Mouse (Mus musculus) cerebellum, adult 9-11 months (tissue): Measurements from ENCODE around the gene Nek6.

ENCODE experiments used
- DNase-seq: peaks from one replicate; pipeline ENCODE4 v3.0.0; 2022

Nek6 gene

GRCm38 (mm10) chr2:38510120-38510519 lies 1.3 kb upstream of the Nek6 start:
- DNase-seq: peak; percentile 73

GRCm38 (mm10) chr2:38512308-38513182 lies 1.1 kb downstream of the Nek6 start:
- DNase-seq: no peak

- no peak for DNase-seq
These were observed 1.7 kb downstream of the Nek6 start for GRCm38 (mm10) chr2:38513183-38513529.

GRCm38 (mm10) chr2:38514411-38514810 lies 3.0 kb downstream of the Nek6 start:
- DNase-seq: no peak

GRCm38 (mm10) chr2:38515446-38515845 lies 4.0 kb downstream of the Nek6 start:
- DNase-seq: no peak

GRCm38 (mm10) chr2:38516471-38516870 lies 5.0 kb downstream of the Nek6 start:
- DNase-seq: no peak

GRCm38 (mm10) chr2:38517045-38517444 lies 5.6 kb downstream of the Nek6 start:
- no peak for DNase-seq

- DNase-seq: no peak
These were observed 7.3 kb downstream of the Nek6 start for GRCm38 (mm10) chr2:38518719-38519118.

GRCm38 (mm10) chr2:38519934-38520333 lies 8.5 kb downstream of the Nek6 start:
- no peak for DNase-seq

- no peak for DNase-seq
These were observed 10.2 kb downstream of the Nek6 start for GRCm38 (mm10) chr2:38521618-38522017.

- DNase-seq: no peak
These were observed 10.9 kb downstream of the Nek6 start for GRCm38 (mm10) chr2:38522354-38522753.

GRCm38 (mm10) chr2:38523781-38524445 lies 12.5 kb downstream of the Nek6 start:
- DNase-seq: no peak

- DNase-seq: no peak
These were observed 13.6 kb downstream of the Nek6 start for GRCm38 (mm10) chr2:38525034-38525433.

- DNase-seq: no peak
These were observed 18.2 kb downstream of the Nek6 start for GRCm38 (mm10) chr2:38529582-38530152.

GRCm38 (mm10) chr2:38530955-38531381 lies 19.5 kb downstream of the Nek6 start:
- no peak for DNase-seq

GRCm38 (mm10) chr2:38533322-38533721 lies 21.9 kb downstream of the Nek6 start:
- DNase-seq: no peak

- no peak for DNase-seq
These were observed 22.3 kb downstream of the Nek6 start for GRCm38 (mm10) chr2:38533767-38534166.

GRCm38 (mm10) chr2:38534241-38534940 lies 22.9 kb downstream of the Nek6 start:
- DNase-seq: no peak

GRCm38 (mm10) chr2:38535051-38535450 lies 23.6 kb downstream of the Nek6 start:
- DNase-seq: no peak

GRCm38 (mm10) chr2:38535521-38536220 lies 24.2 kb downstream of the Nek6 start:
- DNase-seq: no peak

- peak; percentile 86 for DNase-seq
These were observed 24.9 kb downstream of the Nek6 start for GRCm38 (mm10) chr2:38536331-38536731.

- DNase-seq: peak; percentile 98
These were observed 28.2 kb downstream of the Nek6 start for GRCm38 (mm10) chr2:38539677-38540076.

GRCm38 (mm10) chr2:38540666-38541065 lies 29.2 kb downstream of the Nek6 start:
- DNase-seq: no peak
